Mouse (Mus musculus) ZHBTc4 (cell line): ENCODE data around the gene Rrbp1.

ENCODE experiments used
- DNase-seq: peaks from one replicate; pipeline ENCODE4 v3.0.0-alpha.2; 2011; ENCODE audit warnings: low read depth, low spot score

Rrbp1 gene

GRCm38 (mm10) chr2:143917622-143918021 lies 93.4 kb downstream of the Rrbp1 start:
- no peak for DNase-seq

- DNase-seq, result no peak
Observed at GRCm38 (mm10) chr2:143916229-143916628, 94.8 kb downstream of the Rrbp1 start.

GRCm38 (mm10) chr2:143915600-143916135 lies 95.4 kb downstream of the Rrbp1 start:
- no peak for DNase-seq

GRCm38 (mm10) chr2:143914760-143915599 lies 96.1 kb downstream of the Rrbp1 start, which contains the start of gene Dstn:
Dstn (plus strand) TSS chr2:143915320.
- peak; percentile 99 for DNase-seq

- no peak for DNase-seq
Observed at GRCm38 (mm10) chr2:143914221-143914620, 96.8 kb downstream of the Rrbp1 start.

GRCm38 (mm10) chr2:143912199-143912598 lies 98.9 kb downstream of the Rrbp1 start:
- no peak for DNase-seq

- peak; percentile 61 for DNase-seq
Observed at GRCm38 (mm10) chr2:143909230-143909629, 101.8 kb downstream of the Rrbp1 start.

- DNase-seq, result no peak
Observed at GRCm38 (mm10) chr2:143904896-143905295, 106.2 kb downstream of the Rrbp1 start.

- DNase-seq, result no peak
Observed at GRCm38 (mm10) chr2:143903376-143904045, 107.6 kb downstream of the Rrbp1 start.

- DNase-seq, result no peak
Observed at GRCm38 (mm10) chr2:143900821-143901351, 110.2 kb downstream of the Rrbp1 start.

GRCm38 (mm10) chr2:143899470-143900220 lies 111.4 kb downstream of the Rrbp1 start:
- no peak for DNase-seq
